Mouse (Mus musculus) T-helper 2 cell (primary cell): ENCODE data around the gene Bach2.

Experiments
- in situ Hi-C: fragments of 300-600 bp; cut with MboI, MseI; formaldehyde crosslinking; loops from one replicate; pipeline ENCODE4 v1.15.1; 2025; ENCODE audit warnings: high pct_unique_total_duplicates

Bach2 gene

DNA sequence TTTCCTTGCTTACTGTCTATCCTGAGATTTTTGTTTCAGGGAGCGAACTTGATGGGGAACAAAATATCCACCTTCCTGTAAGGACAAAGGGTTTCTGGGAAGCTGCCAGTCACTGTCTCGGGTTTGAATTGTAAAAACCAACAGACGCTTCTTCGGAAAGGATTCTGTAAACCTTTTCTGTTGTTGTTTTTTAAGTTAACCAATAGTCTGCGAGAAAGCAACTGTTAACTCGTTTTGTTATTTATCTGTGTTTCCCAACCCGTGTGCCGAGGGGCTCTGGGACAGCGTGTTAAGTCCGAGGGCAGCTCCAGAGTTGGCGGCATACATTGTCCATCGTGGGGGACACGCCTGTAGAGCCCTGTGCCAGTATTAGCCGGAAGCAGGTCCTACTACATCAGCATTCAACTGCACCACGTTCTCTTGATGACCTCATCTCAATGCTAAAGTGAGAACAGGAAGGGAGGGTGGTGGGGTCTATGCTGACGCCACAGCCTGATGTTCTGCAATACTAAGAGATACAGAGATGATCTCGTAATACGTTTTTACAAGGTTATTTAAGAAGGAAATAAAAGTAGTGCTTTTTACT, 113.2 kb downstream of the Bach2 start:
- in situ Hi-C loops, result no loop called here

- in situ Hi-C loops, result no loop called here
Observed at GRCm38 (mm10) chr4:32352442-32352841, 113.8 kb downstream of the Bach2 start.

DNA sequence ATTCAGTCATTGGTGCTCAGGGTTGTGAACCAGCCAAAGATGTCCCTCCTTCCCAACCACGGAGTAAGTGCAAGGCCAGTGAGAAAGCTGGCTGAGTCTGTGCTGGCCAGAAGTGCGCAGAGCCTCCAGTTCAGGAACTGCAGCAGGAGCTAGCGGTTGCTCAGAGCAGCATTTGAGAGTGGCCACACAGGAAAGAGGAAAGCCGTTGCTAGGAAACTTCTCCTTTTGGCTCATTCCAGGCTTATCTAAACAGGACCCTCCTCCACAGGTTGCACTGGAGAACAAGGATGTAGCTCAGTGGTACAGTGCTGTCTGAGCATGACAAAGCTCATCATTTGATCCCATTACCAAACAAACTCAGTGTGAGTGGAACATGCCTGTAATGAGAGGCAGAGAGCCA, 114.2 kb downstream of the Bach2 start:
- in situ Hi-C loops, result no loop called here

- in situ Hi-C loops, result no loop called here
Observed at GRCm38 (mm10) chr4:32355935-32356617, 117.5 kb downstream of the Bach2 start.

- in situ Hi-C loops, result no loop called here
Observed at GRCm38 (mm10) chr4:32357996-32358600, 119.5 kb downstream of the Bach2 start.

DNA sequence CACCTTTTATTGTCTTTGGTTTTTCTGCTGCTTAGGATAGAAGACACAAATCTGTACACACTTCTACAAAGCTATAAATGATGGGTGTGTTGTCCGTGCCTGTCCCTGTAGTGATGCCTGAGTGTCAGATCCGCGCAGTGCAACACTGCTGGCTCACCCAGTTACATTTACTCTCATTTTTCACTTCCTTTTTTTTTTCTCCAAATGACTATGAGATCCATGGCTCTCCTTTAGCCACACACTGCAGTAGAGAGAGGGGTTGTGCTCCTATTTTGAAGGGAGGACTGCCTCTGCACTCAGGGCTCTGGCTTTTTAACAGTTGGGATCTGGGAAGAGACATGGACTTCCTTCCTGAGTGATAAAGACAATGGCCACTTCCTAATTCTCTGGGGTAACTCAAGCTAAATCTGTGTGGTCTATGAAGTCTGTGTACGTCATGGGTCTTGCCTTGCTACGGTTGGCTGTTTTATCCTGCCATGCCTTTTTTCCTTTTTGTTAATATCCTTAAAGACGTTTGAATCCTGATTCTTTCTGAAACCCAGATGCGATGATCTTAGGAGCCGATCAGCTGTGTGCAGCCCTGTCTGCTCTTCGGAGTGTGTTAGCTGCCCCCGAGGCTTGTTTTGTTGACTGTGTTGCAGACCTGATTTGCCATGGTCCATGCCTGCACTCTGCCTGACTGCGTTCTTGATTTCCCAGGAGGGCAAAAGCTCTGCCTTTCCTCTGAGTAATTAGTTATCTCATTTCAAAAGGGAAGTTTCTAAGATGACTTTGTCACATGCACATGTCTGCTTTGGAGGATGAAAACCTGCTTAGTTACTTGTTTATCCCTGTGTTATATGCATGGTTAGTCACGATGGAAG, 120.2 kb downstream of the Bach2 start:
- in situ Hi-C loops, result no loop called here

- in situ Hi-C loops, result no loop called here
Observed at GRCm38 (mm10) chr4:32359634-32360033, 121.0 kb downstream of the Bach2 start.

DNA sequence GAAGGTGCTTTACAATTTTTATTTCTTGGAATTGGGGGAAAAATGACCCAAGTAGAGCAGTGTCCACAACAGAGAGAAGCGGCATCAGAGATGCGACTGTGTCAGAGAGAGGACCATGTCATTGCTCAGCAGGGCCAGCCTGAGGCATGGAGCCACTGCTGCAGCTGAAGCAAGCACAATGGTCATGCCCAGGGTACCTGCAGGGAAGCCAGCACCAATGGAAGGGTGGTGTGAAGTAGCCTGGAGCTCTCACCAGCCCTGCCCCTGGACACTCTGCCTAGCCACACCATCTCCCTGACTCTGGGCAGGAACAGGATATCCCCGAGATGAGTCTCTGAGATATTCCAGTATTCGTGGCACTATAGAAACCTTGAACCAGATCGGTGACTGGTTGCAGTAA, 121.9 kb downstream of the Bach2 start:
- in situ Hi-C loops, result no loop called here

GRCm38 (mm10) chr4:32363488-32363984, 124.9 kb downstream of the Bach2 start:
- in situ Hi-C loops, result no loop called here

GRCm38 (mm10) chr4:32365144-32365907, 126.7 kb downstream of the Bach2 start:
- in situ Hi-C loops, result no loop called here

- in situ Hi-C loops, result no loop called here
Observed at GRCm38 (mm10) chr4:32366176-32366575, 127.6 kb downstream of the Bach2 start.

- in situ Hi-C loops, result no loop called here
Observed at GRCm38 (mm10) chr4:32368345-32368744, 129.7 kb downstream of the Bach2 start.

DNA sequence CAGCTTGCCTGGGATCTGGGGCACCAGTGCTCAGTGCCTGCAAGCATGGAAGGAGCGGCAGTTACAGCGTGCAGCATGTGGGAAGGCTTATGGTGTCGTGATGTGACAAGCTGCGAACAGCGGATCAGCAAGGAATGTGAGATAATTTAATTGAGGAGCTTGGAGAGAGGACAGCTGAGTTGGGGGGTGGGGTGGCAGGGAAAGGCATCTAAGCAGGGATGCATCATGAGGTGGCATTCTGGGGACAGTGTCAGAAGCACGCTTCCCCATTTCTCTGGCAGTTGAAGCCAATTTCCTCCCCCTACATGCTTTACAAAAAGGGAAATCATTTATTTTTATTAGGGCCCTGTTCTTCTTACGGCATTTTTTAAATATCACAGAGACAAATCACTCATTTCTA, 134.5 kb downstream of the Bach2 start:
- in situ Hi-C loops, result no loop called here

DNA sequence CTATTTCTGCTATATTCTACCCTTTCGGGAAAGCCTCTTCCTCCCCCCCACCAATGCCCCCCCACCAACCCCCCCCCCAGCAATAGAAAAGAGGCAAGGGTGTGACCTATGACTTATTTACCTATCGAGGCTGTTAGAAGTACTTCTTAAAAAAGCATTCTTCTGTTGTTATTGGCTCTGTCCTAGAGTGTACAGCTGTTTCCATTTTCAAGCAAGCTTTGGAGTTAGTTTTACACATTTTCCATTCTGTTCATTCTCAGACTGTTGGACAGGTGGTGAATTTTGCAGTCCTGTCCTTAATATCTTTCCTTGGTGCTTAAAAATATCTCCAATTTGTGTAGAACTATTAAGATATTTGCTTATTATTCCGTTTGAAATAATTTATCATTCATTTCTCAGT, 134.9 kb downstream of the Bach2 start:
- in situ Hi-C loops, result no loop called here

- in situ Hi-C loops, result no loop called here
Observed at GRCm38 (mm10) chr4:32374751-32375582, 136.4 kb downstream of the Bach2 start.

- in situ Hi-C loops, result no loop called here
Observed at GRCm38 (mm10) chr4:32375721-32376526, 137.3 kb downstream of the Bach2 start.

DNA sequence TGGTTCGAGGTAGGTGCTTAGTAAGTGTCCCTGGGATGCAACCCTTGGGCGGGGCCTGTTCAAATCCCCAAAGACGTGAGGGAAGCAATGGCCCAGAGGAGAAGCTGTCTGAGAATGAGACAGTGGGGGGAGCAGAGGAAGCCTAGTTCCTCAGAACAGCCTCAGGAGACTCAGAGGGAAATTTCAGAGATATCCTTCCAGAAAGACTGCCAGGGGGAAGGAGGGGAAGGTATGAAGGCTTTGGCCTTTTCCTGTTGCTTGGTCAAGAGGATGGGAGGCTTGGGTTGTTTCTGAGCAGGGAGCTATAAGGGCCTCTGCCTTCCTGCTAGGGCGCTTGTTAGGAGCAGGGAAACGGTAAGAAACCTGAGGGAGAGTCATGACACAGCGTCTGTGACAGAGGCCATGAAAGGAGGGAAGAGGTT, 137.9 kb downstream of the Bach2 start:
- in situ Hi-C loops, result no loop called here

DNA sequence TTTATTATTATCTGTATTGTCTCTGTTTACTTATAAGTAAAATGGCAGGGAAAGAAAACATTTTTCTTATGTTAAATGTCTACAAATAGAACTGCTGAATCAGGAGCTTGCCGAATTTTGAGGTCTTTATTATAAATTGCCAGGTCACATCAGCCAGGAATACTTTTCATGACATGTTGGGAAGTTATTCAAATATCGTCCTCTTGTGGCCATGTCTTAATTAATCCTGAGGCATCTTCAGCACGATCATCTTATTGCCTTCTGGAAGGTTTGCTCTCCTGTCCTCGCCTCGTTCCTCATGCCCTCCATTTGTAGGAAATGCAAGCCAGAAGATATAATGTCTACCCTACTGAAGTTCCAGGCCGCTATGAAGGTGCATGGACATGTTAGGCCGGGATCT, 140.5 kb downstream of the Bach2 start:
- in situ Hi-C loops, result no loop called here

DNA sequence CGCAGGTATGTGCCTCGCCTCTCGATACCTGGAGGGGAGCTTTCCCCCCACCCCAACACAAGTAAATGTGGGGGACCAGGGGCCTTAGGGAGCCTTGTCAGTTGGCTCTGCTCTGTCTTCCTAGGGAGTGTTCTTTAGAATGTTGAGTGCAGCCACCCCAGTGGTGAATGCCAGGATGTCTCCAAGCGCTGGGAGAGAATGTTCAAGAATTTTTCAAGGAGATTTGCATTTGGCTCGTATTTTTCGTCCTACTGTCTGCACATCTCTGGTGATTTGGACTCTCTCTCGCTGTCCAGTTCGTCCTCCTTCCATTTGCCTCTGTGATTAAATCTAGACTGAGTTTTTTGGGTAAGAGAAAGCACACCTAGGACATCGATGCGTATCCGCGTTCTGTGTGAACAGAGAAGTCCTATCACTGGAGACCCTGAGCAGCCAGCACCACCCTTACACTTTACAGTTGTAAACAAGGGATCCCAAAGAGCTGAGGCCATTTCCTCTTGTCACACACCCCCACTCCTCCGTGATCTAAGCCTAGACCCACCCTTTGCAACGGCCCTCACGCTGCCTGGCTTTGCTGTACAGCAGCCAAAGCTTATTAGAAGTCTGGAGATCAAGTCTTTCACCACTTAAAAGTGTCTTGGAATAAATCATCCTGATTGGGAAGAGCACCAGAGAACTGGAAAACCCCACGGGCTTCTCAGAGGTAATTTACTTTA, 143.2 kb downstream of the Bach2 start:
- in situ Hi-C loops, result no loop called here
